Mouse (Mus musculus) regulatory T cell (primary cell): ENCODE measurements around the gene 1700056E22Rik.

Experiments
- in situ Hi-C: fragments of 300-600 bp; cut with MboI, MseI; formaldehyde crosslinking; loops from one replicate; pipeline ENCODE4 v1.15.1; 2025; ENCODE audit warnings: high pct_unique_total_duplicates

The 1700056E22Rik gene

GRCm38 (mm10) chr1:184051824-184052223, 17.7 kb upstream of the 1700056E22Rik start:
- in situ Hi-C loops = no loop called here

GRCm38 (mm10) chr1:184051286-184051685, 17.2 kb upstream of the 1700056E22Rik start:
- in situ Hi-C loops = no loop called here

GRCm38 (mm10) chr1:184048675-184049418, 14.7 kb upstream of the 1700056E22Rik start:
- in situ Hi-C loops = no loop called here

- in situ Hi-C loops = no loop called here
Measured at GRCm38 (mm10) chr1:184047818-184048217, 13.7 kb upstream of the 1700056E22Rik start.

- in situ Hi-C loops = no loop called here
Measured at GRCm38 (mm10) chr1:184046070-184046677, 12.1 kb upstream of the 1700056E22Rik start.

- in situ Hi-C loops = no loop called here
Measured at GRCm38 (mm10) chr1:184043391-184043790, 9.3 kb upstream of the 1700056E22Rik start.

- in situ Hi-C loops = no loop called here
Measured at GRCm38 (mm10) chr1:184042745-184043144, 8.6 kb upstream of the 1700056E22Rik start.

- in situ Hi-C loops = no loop called here
Measured at GRCm38 (mm10) chr1:184041778-184042573, 7.9 kb upstream of the 1700056E22Rik start.

- in situ Hi-C loops = no loop called here
Measured at GRCm38 (mm10) chr1:184040906-184041305, 6.8 kb upstream of the 1700056E22Rik start.

- in situ Hi-C loops = no loop called here
Measured at GRCm38 (mm10) chr1:184040181-184040580, 6.1 kb upstream of the 1700056E22Rik start.

- in situ Hi-C loops = no loop called here
Measured at GRCm38 (mm10) chr1:184039301-184039700, 5.2 kb upstream of the 1700056E22Rik start.

- in situ Hi-C loops = no loop called here
Measured at GRCm38 (mm10) chr1:184037802-184038201, 3.7 kb upstream of the 1700056E22Rik start.

- in situ Hi-C loops = no loop called here
Measured at GRCm38 (mm10) chr1:184035346-184035903, 1.3 kb upstream of the 1700056E22Rik start.

GRCm38 (mm10) chr1:184034741-184035181, 660 bp upstream of the 1700056E22Rik start:
- in situ Hi-C loops = no loop called here

GRCm38 (mm10) chr1:184033390-184034010, 601 bp downstream of the 1700056E22Rik start:
- in situ Hi-C loops = no loop called here

GRCm38 (mm10) chr1:184032682-184033389, 1.3 kb downstream of the 1700056E22Rik start:
- in situ Hi-C loops = no loop called here

- in situ Hi-C loops = no loop called here
Measured at GRCm38 (mm10) chr1:184030070-184030802, 3.9 kb downstream of the 1700056E22Rik start.

GRCm38 (mm10) chr1:184027039-184027438, 7.1 kb downstream of the 1700056E22Rik start:
- in situ Hi-C loops = no loop called here

- in situ Hi-C loops = no loop called here
Measured at GRCm38 (mm10) chr1:184025079-184025478, 9.0 kb downstream of the 1700056E22Rik start.

- in situ Hi-C loops = no loop called here
Measured at GRCm38 (mm10) chr1:184024631-184025030, 9.5 kb downstream of the 1700056E22Rik start.
